Mouse (Mus musculus): Measurements from ENCODE around the gene Gper1. TPM values are rescaled to one million over a fixed set of nuclear protein-coding genes. Genes with fewer than 3 reads are reported as not detected.
A peak's percentile ranks its signal among the peaks of the same experiment; 100 is the strongest.

Gper1 gene
- total and polyA plus RNA-seq, 3 experiments = 0.07 to 0.15 TPM; not detected in 1

DNA sequence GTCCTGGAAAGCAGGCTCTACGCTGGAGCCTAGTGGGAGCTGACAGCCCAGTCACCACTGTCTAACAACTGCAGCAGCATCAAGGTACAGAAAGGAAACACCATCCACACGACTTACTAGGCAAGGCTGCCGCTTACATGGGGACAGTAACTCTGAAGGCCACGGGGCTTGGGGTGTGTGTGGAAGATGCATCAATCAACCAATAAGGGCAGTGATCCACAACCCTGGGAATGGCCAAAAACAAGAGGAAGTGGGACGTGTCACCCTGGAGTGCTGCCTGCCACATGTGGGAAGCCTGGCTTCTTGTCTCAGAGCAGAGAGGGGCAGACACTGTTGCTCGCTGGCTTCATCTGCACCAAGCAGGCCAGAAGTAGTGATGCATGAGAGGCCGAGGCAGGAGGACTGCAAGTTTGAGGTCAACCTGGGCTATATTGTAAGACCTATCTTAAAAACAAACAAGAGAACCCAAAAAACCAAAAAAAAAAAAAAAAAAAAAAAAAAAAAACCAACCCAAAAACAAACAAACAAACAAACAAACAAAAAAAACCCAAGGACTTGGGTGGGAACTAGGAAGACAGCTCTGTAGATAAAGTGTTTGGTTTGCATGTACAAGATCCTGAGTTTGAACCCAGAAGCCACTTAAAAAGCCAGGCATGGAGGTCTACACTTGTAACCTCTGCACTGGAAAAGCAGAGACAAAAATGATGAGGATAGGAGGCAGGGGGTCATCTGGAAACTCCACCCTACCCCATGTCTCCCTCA is 10.0 kb downstream of the Gper1 start:
- Histone ChIP-seq H3K9ac (ENCODE audit: control insufficient read depth, low read depth, low read length, poor library complexity, severe bottlenecking) (no peak overlapping the region), H3K4me3 (ENCODE audit: control insufficient read depth in 1 of 2, insufficient read depth in 1 of 2, low read depth in 2 of 2, low read length in 2 of 2) (no peak overlapping the region), H3K27ac (ENCODE audit: control insufficient read depth, low read depth, low read length) (no peak overlapping the region), H3K4me1 (ENCODE audit: control insufficient read depth in 1 of 2, insufficient read depth in 2 of 2, low read length in 2 of 2) (peaks cover 8 to 12% of the 10 kb centered on the region in 2 experiments), H3K36me3 (ENCODE audit: control insufficient read depth in 1 of 2, insufficient read depth in 2 of 2, low read length in 2 of 2) (peaks cover 4 to 5% of the 10 kb centered on the region in 2 experiments; a peak in 1 of 4 replicates), H3K79me2 (ENCODE audit: control insufficient read depth, insufficient read depth, low read length, poor library complexity) (no peaks in the 10 kb centered on the region), H3K27me3 (ENCODE audit: control insufficient read depth in 1 of 2, insufficient read depth in 2 of 2, low read length in 2 of 2) (no peaks in the 10 kb centered on the region), H3K9me3 (replicated peaks; ENCODE audit: insufficient read depth, low read length) (no peaks in the 10 kb centered on the region)
- DNase-seq (ENCODE audit: low read depth, low spot score) = no peak
- no peak for TF ChIP-seq MAX (IDR thresholded peaks at IDR 0.05; ENCODE audit: low read length)
- TF ChIP-seq ZNF384 (IDR thresholded peaks at IDR 0.05; ENCODE audit: low read depth, low read length) = peak; percentile 56
- TF ChIP-seq GATA1 (IDR thresholded peaks at IDR 0.05; ENCODE audit: low read depth, low read length) = no peak
- TF ChIP-seq HCFC1 (IDR thresholded peaks at IDR 0.05; ENCODE audit: low read depth, low read length) = no peak
- TF ChIP-seq ZC3H11A (IDR thresholded peaks at IDR 0.05; ENCODE audit: low read depth, low read length) = no peak

GRCm38 (mm10) chr5:139433842-139434568 is 11.1 kb downstream of the Gper1 start:
- H3K27ac ChIP-seq (ENCODE audit: control insufficient read depth, low read depth, low read length) = no peak overlapping the region
- H3K4me1 ChIP-seq (ENCODE audit: control insufficient read depth in 1 of 2, insufficient read depth in 2 of 2, low read length in 2 of 2) = peaks cover 8 to 12% of the 10 kb centered on the region in 2 experiments
- no peaks in the 10 kb centered on the region for H3K9me3 ChIP-seq (replicated peaks; ENCODE audit: insufficient read depth, low read length)
- H3K4me3 ChIP-seq (ENCODE audit: control insufficient read depth in 1 of 2, insufficient read depth in 1 of 2, low read depth in 2 of 2, low read length in 2 of 2) = no peak overlapping the region
- H3K79me2 ChIP-seq (ENCODE audit: control insufficient read depth, insufficient read depth, low read length, poor library complexity) = peaks cover under 1% of the 10 kb centered on the region; the same call in 1 of the 2 replicates
- TF ChIP-seq ZNF384 (IDR thresholded peaks at IDR 0.05; ENCODE audit: low read depth, low read length) (no peak), TBP (IDR thresholded peaks at IDR 0.05; ENCODE audit: low read depth, low read length) (no peak), ETS1 (IDR thresholded peaks at IDR 0.05; ENCODE audit: low read depth, low read length) (no peak), POLR2A (IDR thresholded peaks at IDR 0.05; ENCODE audit: control insufficient read depth in 1 of 2, insufficient read depth in 1 of 2, low read depth in 1 of 2, low read length in 2 of 2, poor library complexity in 1 of 2) (no peak), RCOR1 (IDR thresholded peaks at IDR 0.05; ENCODE audit: low read depth, low read length) (no peak), MEF2A (IDR thresholded peaks at IDR 0.05; ENCODE audit: extremely low read depth, insufficient replicate concordance, low read depth, low read length, poor library complexity, severe bottlenecking) (no peak), ELF1 (IDR thresholded peaks at IDR 0.05; ENCODE audit: low read depth, low read length) (no peak), BHLHE40 (IDR thresholded peaks at IDR 0.05; ENCODE audit: borderline replicate concordance, low read depth, low read length) (no peak), CHD2 (IDR thresholded peaks at IDR 0.05; ENCODE audit: low read length) (no peak), ZKSCAN1 (IDR thresholded peaks at IDR 0.05; ENCODE audit: low read depth, low read length) (no peak), TCF12 (IDR thresholded peaks at IDR 0.05; ENCODE audit: low read depth, low read length) (no peak), MYB (IDR thresholded peaks at IDR 0.05; ENCODE audit: low read depth, low read length) (no peak), RAD21 (IDR thresholded peaks at IDR 0.05; ENCODE audit: low read depth, low read length) (no peak), HCFC1 (IDR thresholded peaks at IDR 0.05; ENCODE audit: low read depth, low read length) (no peak), TAL1 (IDR thresholded peaks at IDR 0.05; ENCODE audit: low read length) (no peak), NELFE (IDR thresholded peaks at IDR 0.05; ENCODE audit: low read depth, low read length) (no peak), JUND (IDR thresholded peaks at IDR 0.05; ENCODE audit: low read depth, low read length) (no peak), MYC (IDR thresholded peaks at IDR 0.05; ENCODE audit: low read depth, low read length) (no peak), CTCF (IDR thresholded peaks at IDR 0.05 in 2 of 3, conservative IDR thresholded peaks at IDR 0.05 in 1 of 3; ENCODE audit: control insufficient read depth in 1 of 3, insufficient read depth in 1 of 3, low read depth in 2 of 3, low read length in 3 of 3, poor library complexity in 1 of 3, severe bottlenecking in 1 of 3) (no peak)
- no peak for DNase-seq (ENCODE audit: low read depth, low spot score)
- peaks cover 4 to 5% of the 10 kb centered on the region in 2 experiments; a peak in 1 of 4 replicates for H3K36me3 ChIP-seq (ENCODE audit: control insufficient read depth in 1 of 2, insufficient read depth in 2 of 2, low read length in 2 of 2)
- no peaks in the 10 kb centered on the region for H3K27me3 ChIP-seq (ENCODE audit: control insufficient read depth in 1 of 2, insufficient read depth in 2 of 2, low read length in 2 of 2)
- no peak overlapping the region for H3K9ac ChIP-seq (ENCODE audit: control insufficient read depth, low read depth, low read length, poor library complexity, severe bottlenecking)
